Comparison of ENCODE assay signal across 9 mouse cellular contexts in genomic region chr11:54973481-54974212, GRCm38 (mm10). TPM values are rescaled to one million over a fixed set of nuclear protein-coding genes. Genes with fewer than 3 reads are reported as not detected.
DNase-seq lines count a peak whose midpoint lies in the region; ATAC-seq lines count a peak whose summit lies in the region.
"Had no signal": no experiment of that assay in that cellular context is flagged by ENCODE, and none has a peak within 500 bp of the region (broad histone marks: within the 10 kb centered on the region; RNA-seq: fewer than 3 reads in every experiment).

No protein-coding gene starts in this region.

- peaks cover 12% of the 10 kb centered on the region for H3K4me1 ChIP-seq in forebrain, embryonic 12.5 days
- H3K4me1 ChIP-seq in hindbrain, embryonic 14.5 days (replicated peaks; ENCODE audit: control insufficient read depth, insufficient read depth, low read length) = peaks cover 7% of the 10 kb centered on the region; the same call in 1 of the 2 replicates
- H3K4me1 ChIP-seq in liver, embryonic 12.5 days = peaks cover 33% of the 10 kb centered on the region

- no peaks in the 10 kb centered on the region for H3K9me3 ChIP-seq in forebrain, embryonic 12.5 days
- H3K9me3 ChIP-seq in hindbrain, embryonic 14.5 days (ENCODE audit: control insufficient read depth, low read length) = no peaks in the 10 kb centered on the region
- H3K9me3 ChIP-seq in liver, embryonic 12.5 days (replicated peaks) = no peaks in the 10 kb centered on the region

- H3K27me3 ChIP-seq in forebrain, embryonic 12.5 days = no peaks in the 10 kb centered on the region
- H3K27me3 ChIP-seq in hindbrain, embryonic 14.5 days (ENCODE audit: control insufficient read depth, insufficient read depth, low read length) = no peaks in the 10 kb centered on the region
- no peaks in the 10 kb centered on the region for H3K27me3 ChIP-seq in liver, embryonic 12.5 days (replicated peaks)

- no peaks in the 10 kb centered on the region for H3K36me3 ChIP-seq in forebrain, embryonic 12.5 days (replicated peaks)
- H3K36me3 ChIP-seq in hindbrain, embryonic 14.5 days (replicated peaks; ENCODE audit: control insufficient read depth, insufficient read depth) = no peaks in the 10 kb centered on the region
- 0 out of 2 replicates have a peak, but pooled peaks cover 5% of the 10 kb centered on the region for H3K36me3 ChIP-seq in liver, embryonic 12.5 days

- DNase-seq in CD4-positive, CD25-positive, alpha-beta regulatory T cell, adult 2 months (ENCODE audit: low read depth, low spot score) = peak; percentile 85
- peak; percentile 58 for DNase-seq in MEL-GATA-1-ER (ENCODE audit: extremely low read depth, low read depth)
- peak; percentile 36 for DNase-seq in hindbrain, embryonic 14.5 days (ENCODE audit: low spot score)
- peak; percentile 68 to 78 for DNase-seq in natural killer cell, adult 2 months (ENCODE audit: low spot score in 2 of 2)
- DNase-seq in ovary, postnatal 36 days (ENCODE audit: low spot score) = no peak
- DNase-seq in frontal cortex, postnatal 14 days (ENCODE audit: low spot score in 2 of 2) = no peak

- no peak overlapping the region for H3K9ac ChIP-seq in forebrain, embryonic 12.5 days
- peak overlapping the region; percentile 9; the same call in 1 of the 2 replicates for H3K9ac ChIP-seq in hindbrain, embryonic 14.5 days
- H3K9ac ChIP-seq in liver, embryonic 12.5 days = no peak overlapping the region

- H3K27ac ChIP-seq in forebrain, embryonic 12.5 days = no peak overlapping the region
- H3K27ac ChIP-seq in hindbrain, embryonic 14.5 days = no peak overlapping the region
- H3K27ac ChIP-seq in liver, embryonic 12.5 days = no peak overlapping the region

- 0 out of 2 replicates have a peak overlapping the region, but pooled peaks have one; percentile 15 for H3K4me2 ChIP-seq in forebrain, embryonic 12.5 days
- no peak overlapping the region for H3K4me2 ChIP-seq in hindbrain, embryonic 14.5 days (replicated peaks)
- H3K4me2 ChIP-seq in liver, embryonic 12.5 days = no peak overlapping the region

- H3K4me3 ChIP-seq in forebrain, embryonic 12.5 days (replicated peaks) = no peak overlapping the region
- no peak overlapping the region for H3K4me3 ChIP-seq in hindbrain, embryonic 14.5 days (replicated peaks; ENCODE audit: low read length)
- no peak overlapping the region for H3K4me3 ChIP-seq in liver, embryonic 12.5 days
- H3K4me3 ChIP-seq: erythroblast, embryonic 14.5 days had no signal

- 65% methylated on average over 8 of the region's 8 CpGs for WGBS in forebrain, embryonic 12.5 days
- WGBS in hindbrain, embryonic 14.5 days = 55% methylated on average over 8 of the region's 8 CpGs
- WGBS in liver, embryonic 12.5 days (ENCODE audit: insufficient replicate concordance) = 38% methylated on average over 8 of the region's 8 CpGs

- ATAC-seq in forebrain, embryonic 12.5 days (ENCODE audit: low FRiP score) = peak; percentile 64; the same call in 1 of the 2 replicates
- no peak for ATAC-seq in hindbrain, embryonic 14.5 days (ENCODE audit: low FRiP score)
- peak; percentile 60; the same call in 1 of the 2 replicates for ATAC-seq in liver, embryonic 12.5 days

RNA-seq across cellular contexts. Expression of gene Tnip1, which starts 10.9 kb away (rescaled TPM):
- 9.8 and 12.1 TPM in 2 replicates for polyA plus RNA-seq in forebrain, embryonic 12.5 days (2016; fragmentation: Nextera tagmentation; extraction: Ambion mirVana)
- 15.8 and 17.0 TPM in 2 replicates for polyA plus RNA-seq in hindbrain, embryonic 14.5 days (2014; fragmentation: Nextera tagmentation; extraction: Ambion mirVana)
- 7.4 and 7.6 TPM in 2 replicates for polyA plus RNA-seq in liver, embryonic 12.5 days (2016; fragmentation: Nextera tagmentation; extraction: Ambion mirVana)

RNA-seq across cellular contexts. Expression of gene Anxa6, which starts 59.6 kb away (rescaled TPM):
- polyA plus RNA-seq in forebrain, embryonic 12.5 days (2016; fragmentation: Nextera tagmentation; extraction: Ambion mirVana) = 46.6 and 59.1 TPM in 2 replicates
- 68.9 and 71.4 TPM in 2 replicates for polyA plus RNA-seq in hindbrain, embryonic 14.5 days (2014; fragmentation: Nextera tagmentation; extraction: Ambion mirVana)
- polyA plus RNA-seq in liver, embryonic 12.5 days (2016; fragmentation: Nextera tagmentation; extraction: Ambion mirVana) = 52.9 and 54.7 TPM in 2 replicates

Comparison
In these comparisons a context has a peak if more than half of its experiments do, and no peak if none do; other contexts are left out.
1. DNase-seq: peak in CD4-positive, CD25-positive, alpha-beta regulatory T cell, adult 2 months (single experiment), MEL-GATA-1-ER (single experiment), hindbrain, embryonic 14.5 days (single experiment) and natural killer cell, adult 2 months (2 of 2); none in ovary, postnatal 36 days (single experiment) and frontal cortex, postnatal 14 days (0 of 2).